Mouse (Mus musculus): ENCODE results near the gene Gm11172.

DNA sequence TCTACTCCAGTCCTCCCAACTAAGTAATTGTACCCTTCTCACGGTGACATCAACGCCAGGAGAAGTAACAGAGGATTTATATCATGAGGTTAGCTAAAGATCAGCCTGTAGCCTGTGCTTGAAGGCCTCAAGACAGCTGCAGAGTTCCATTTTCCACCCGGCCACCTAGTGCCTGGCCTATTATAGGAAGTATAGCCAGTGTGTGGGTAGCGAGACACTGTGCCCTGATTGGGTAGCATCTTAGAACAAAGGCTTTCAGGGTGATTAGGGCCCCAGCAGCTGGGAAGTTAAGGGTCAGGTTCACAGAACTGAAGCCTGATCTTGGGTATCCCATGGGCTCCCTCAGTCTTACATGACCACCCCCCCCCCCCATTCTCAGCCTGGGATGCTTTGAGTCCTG, 23.8 kb upstream of the Gm11172 start:
- TF ChIP-seq MYOD1 (IDR thresholded peaks at IDR 0.05; ENCODE audit: control insufficient read depth, insufficient read length, low read depth) (no peak), CTCF (IDR thresholded peaks at IDR 0.05; ENCODE audit: control insufficient read depth, insufficient read depth, insufficient read length) (no peak), MAX (IDR thresholded peaks at IDR 0.05) (no peak), CEBPB (IDR thresholded peaks at IDR 0.05; ENCODE audit: low read depth) (no peak), USF1 (IDR thresholded peaks at IDR 0.05; ENCODE audit: low read depth) (no peak), MYOG (IDR thresholded peaks at IDR 0.05; ENCODE audit: control insufficient read depth, extremely low read depth, insufficient read length) (no peak)
